Mouse (Mus musculus) liver, postnatal 0 days (tissue): ENCODE results near the gene H2-DMa.

Experiments
- CTCF ChIP-seq: sonication (generic); IDR thresholded peaks from 2 replicates; pipeline ENCODE4 v1.5.1; 2016; ENCODE audit warnings: antibody characterized with exemption, low read depth
- EP300 ChIP-seq: IDR thresholded peaks from 2 replicates; pipeline ENCODE4 v1.6.1; 2016; ENCODE audit warnings: antibody characterized with exemption, low read depth, mild to moderate bottlenecking

- TF ChIP-seq CTCF: no peak
- TF ChIP-seq EP300: no peak
Observed at GRCm38 (mm10) chr17:34123518-34123917, 4.2 kb downstream of the H2-DMa start.
